Mouse (Mus musculus) thymus, adult 2 months (tissue): Measurements from ENCODE around the gene Traf3ip2. TPM values are rescaled to one million over a fixed set of nuclear protein-coding genes. Genes with fewer than 3 reads are reported as not detected.

Source experiments
- DNase-seq: peaks from one replicate; pipeline ENCODE4 v3.0.0; 2021
- H3K27ac ChIP-seq: fragments of 200-500 bp; 2 replicates; pipeline ENCODE4 v1.5.1; 2012; ENCODE audit warnings: low read length, control low read depth; ENCODE audit not compliant: control insufficient read depth, insufficient read depth
- H3K27me3 ChIP-seq: fragments of 200-500 bp; 2 replicates; pipeline ENCODE4 v1.6.1; 2012; ENCODE audit warnings: mild to moderate bottlenecking, low read length, moderate library complexity, mixed read lengths; ENCODE audit not compliant: control insufficient read depth, insufficient read depth
- H3K36me3 ChIP-seq: fragments of 200-500 bp; 2 replicates; pipeline ENCODE4 v1.6.1; 2012; ENCODE audit warnings: mild to moderate bottlenecking, low read length, moderate library complexity; ENCODE audit not compliant: control insufficient read depth, insufficient read depth
- H3K4me1 ChIP-seq: fragments of 200-500 bp; replicated peaks from 2 replicates; pipeline ENCODE4 v1.6.1; 2012; ENCODE audit warnings: low read length; ENCODE audit not compliant: control insufficient read depth, insufficient read depth
- H3K4me3 ChIP-seq: fragments of 200-500 bp; 2 replicates; pipeline ENCODE4 v1.5.1; 2012; ENCODE audit warnings: mild to moderate bottlenecking, low read length, control low read depth, moderate library complexity; ENCODE audit not compliant: control insufficient read depth, insufficient read depth
- CTCF ChIP-seq: fragments of 200-500 bp; IDR thresholded peaks from 2 replicates; pipeline ENCODE4 v1.5.1; 2012; ENCODE audit warnings: mild to moderate bottlenecking, control low read depth, low read length, moderate library complexity, borderline replicate concordance; ENCODE audit not compliant: control insufficient read depth, poor library complexity, insufficient read depth; ENCODE audit errors: extremely low read depth
- POLR2A ChIP-seq: fragments of 200-500 bp; IDR thresholded peaks from 2 replicates; pipeline ENCODE4 v1.6.1; 2012; ENCODE audit warnings: mild to moderate bottlenecking, low read length, control low read depth, moderate library complexity; ENCODE audit not compliant: control insufficient read depth, poor library complexity, insufficient read depth; ENCODE audit errors: extremely low read depth
- WGBS: fragments of 180-500 bp; shearing (Covaris S2); methylation state at CpG from one replicate; pipeline ENCODE4 v1.1.7; 2018; 5-methylcytosine and 5-hydroxymethylcytosine counted together
- polyA plus RNA-seq: library from polyadenylated mRNA; depleted of rRNA; stranded (reverse); fragments of >200 nt; gene quantifications from 2 replicates; pipeline ENCODE4 v1.2.3, GENCODE M21; 2012; rRNA removed

Gene Traf3ip2
- polyA plus RNA-seq, 1 experiment, result 21.3 TPM

GRCm38 (mm10) chr10:39691351-39692064, 78.8 kb downstream of the Traf3ip2 start:
- TF ChIP-seq POLR2A (no peak), CTCF (no peak)
- H3K27ac ChIP-seq, result no peak overlapping the region
- no peak overlapping the region for H3K4me3 ChIP-seq
- H3K27me3 ChIP-seq, result no peaks in the 10 kb centered on the region
- 93% methylated on average over 11 of the region's 11 CpGs for WGBS
- no peaks in the 10 kb centered on the region for H3K4me1 ChIP-seq
- H3K36me3 ChIP-seq, result no peaks in the 10 kb centered on the region
- no peak for DNase-seq

- H3K36me3 ChIP-seq, result no peaks in the 10 kb centered on the region
- DNase-seq, result no peak
- TF ChIP-seq POLR2A, result no peak
- no peak for TF ChIP-seq CTCF
- H3K27me3 ChIP-seq, result no peaks in the 10 kb centered on the region
- no peaks in the 10 kb centered on the region for H3K4me1 ChIP-seq
- no peak overlapping the region for H3K4me3 ChIP-seq
- WGBS, result 91% methylated on average over 2 of the region's 2 CpGs
- H3K27ac ChIP-seq, result no peak overlapping the region
These were observed 79.4 kb downstream of the Traf3ip2 start for GRCm38 (mm10) chr10:39692152-39692551.

Other genes with a start within 250 kb of the Traf3ip2 start
- 74.6 and 76.1 TPM in 2 replicates for gene Fyn, start 244.1 kb upstream of the Traf3ip2 start, polyA plus RNA-seq
- gene Rev3l, start 119.2 kb downstream of the Traf3ip2 start, polyA plus RNA-seq, result 29.5 and 31.8 TPM in 2 replicates